Mouse (Mus musculus) liver, adult 2 months (tissue): ENCODE measurements at regions not wholly inside any gene's neighbourhood (a gene's known extent, or its start where the extent isn't known, plus 50 kb on each side); places are given as distances from the start of the nearest gene placed in this dataset.

ENCODE experiments used
- CTCF ChIP-seq: fragments of 200-500 bp; IDR thresholded peaks from 2 replicates; pipeline ENCODE4 v1.5.1; 2011; ENCODE audit warnings: low read depth, low read length, control low read depth
- POLR2A ChIP-seq: fragments of 200-500 bp; IDR thresholded peaks from 2 replicates; pipeline ENCODE4 v1.6.1; 2011; ENCODE audit warnings: low read length, control low read depth; ENCODE audit not compliant: insufficient read depth; ENCODE audit errors: extremely low read depth

GRCm38 (mm10) chr11:19737807-19738206 is 186.4 kb upstream of the Spred2 start:
- TF ChIP-seq POLR2A (no peak), CTCF (no peak)
